Mouse (Mus musculus): ENCODE results near the gene Tdo2. TPM values are rescaled to one million over a fixed set of nuclear protein-coding genes. Genes with fewer than 3 reads are reported as not detected.

The Tdo2 gene
- polyA plus RNA-seq, 1 experiment from 2014 or later, result 0.09 TPM

DNA sequence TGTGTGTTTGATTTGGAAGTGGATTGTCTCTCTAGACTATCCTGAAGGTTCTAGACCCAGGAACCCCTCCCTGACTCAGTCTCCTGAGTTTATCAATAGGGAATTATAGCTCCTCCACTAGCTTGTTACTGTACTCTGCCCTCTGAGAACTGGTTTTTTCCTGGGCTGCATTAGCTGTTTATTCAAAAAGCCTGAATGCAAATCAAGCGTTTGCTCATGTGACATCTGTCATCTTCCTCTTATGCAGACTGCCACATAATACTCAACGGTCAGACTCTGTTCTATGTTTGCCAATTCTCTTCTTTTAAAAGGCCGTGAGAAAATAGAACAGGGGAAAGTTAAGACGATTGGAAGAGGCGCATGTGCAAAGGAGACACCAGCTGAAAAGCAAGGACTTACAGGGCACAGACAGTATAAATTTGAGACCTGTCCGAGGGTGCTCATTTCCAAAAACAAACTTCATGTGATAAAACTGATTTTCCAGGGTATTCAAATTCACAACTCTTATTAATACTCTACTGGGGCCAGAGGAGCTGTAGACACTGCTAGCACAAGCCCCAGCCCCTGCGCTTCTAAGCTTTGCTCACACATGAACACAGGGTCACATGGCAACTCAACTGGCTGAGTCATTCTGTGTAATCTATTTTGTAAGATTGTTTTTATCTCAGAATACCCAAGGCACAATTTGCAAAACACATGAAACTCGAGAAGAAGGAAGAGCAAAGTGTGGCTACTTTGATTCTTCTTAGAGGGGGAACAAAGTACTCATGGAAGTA is 7.3 kb upstream of the Tdo2 start:
- 79% methylated on average over 8 of the region's 8 CpGs for WGBS
- Histone ChIP-seq H3K4me3 (no peak overlapping the region), H3K27ac (no peak overlapping the region), H3K4me2 (no peak overlapping the region), H3K4me1 (no peaks in the 10 kb centered on the region), H3K9me3 (no peaks in the 10 kb centered on the region), H3K27me3 (no peaks in the 10 kb centered on the region), H3K36me3 (no peaks in the 10 kb centered on the region), H3K9ac (no peak overlapping the region)
- no peak for ATAC-seq (ENCODE audit: insufficient number of reproducible peaks, low FRiP score, low TSS enrichment, low read depth)

DNA sequence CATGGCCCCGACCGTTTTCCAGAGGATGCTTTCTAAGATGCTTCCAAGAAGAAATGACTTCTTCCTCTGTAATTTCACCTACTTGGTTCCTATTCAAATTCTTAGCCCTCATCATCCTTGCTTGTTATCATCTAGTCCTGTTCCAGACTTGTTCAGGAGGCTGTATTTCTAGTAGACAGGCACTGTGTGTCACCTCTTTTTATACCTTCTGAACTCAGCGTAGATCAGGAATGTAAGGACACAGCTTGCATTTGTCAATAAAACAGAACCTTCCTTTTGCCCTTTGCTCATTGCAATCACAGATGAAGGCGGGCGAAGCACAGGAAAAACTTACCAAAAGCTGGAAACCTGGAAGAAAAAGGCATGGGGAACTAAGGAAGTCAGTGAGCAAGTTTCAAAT is 6.0 kb upstream of the Tdo2 start, which contains the start of gene Asic5:
Gene Asic5, plus strand, starts transcription at position 301 of the 400 bp plus-strand sequence.
- Histone ChIP-seq H3K4me1 (no peaks in the 10 kb centered on the region), H3K4me3 (no peak within 1 kb of the TSS), H3K4me2 (no peak within 1 kb of the TSS), H3K9me3 (no peaks in the 10 kb centered on the region), H3K27ac (no peak within 1 kb of the TSS), H3K9ac (no peak within 1 kb of the TSS), H3K27me3 (no peaks in the 10 kb centered on the region), H3K36me3 (no peaks in the 10 kb centered on the region)
- 82% methylated on average over 5 of the region's 5 CpGs for WGBS
- no peak for ATAC-seq (ENCODE audit: insufficient number of reproducible peaks, low FRiP score, low TSS enrichment, low read depth)

DNA sequence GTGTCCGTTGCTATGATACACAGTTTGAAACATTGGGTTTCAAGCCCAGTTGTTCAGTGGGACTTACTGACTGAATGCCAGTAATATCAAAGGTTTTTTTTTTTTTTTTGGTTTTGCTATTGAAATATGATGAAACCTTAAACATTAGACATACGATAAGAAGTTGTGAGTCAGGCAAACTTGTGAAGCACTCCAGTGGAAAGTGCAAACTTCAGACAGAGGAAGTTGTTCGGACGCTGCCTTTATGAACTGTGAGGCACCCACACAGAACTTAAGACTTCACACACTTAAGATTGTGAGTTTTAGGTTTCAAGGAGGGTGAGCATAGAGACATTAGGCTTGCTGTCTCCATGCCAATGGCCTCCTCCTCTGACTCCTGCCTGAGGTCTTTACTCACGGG is 5.6 kb upstream of the Tdo2 start:
- ATAC-seq (ENCODE audit: insufficient number of reproducible peaks, low FRiP score, low TSS enrichment, low read depth), result no peak
- no peak overlapping the region for H3K4me3 ChIP-seq
- H3K4me1 ChIP-seq, result no peaks in the 10 kb centered on the region
- no peak overlapping the region for H3K27ac ChIP-seq
- H3K9ac ChIP-seq, result no peak overlapping the region
- H3K36me3 ChIP-seq, result no peaks in the 10 kb centered on the region
- H3K9me3 ChIP-seq, result no peaks in the 10 kb centered on the region
- no peaks in the 10 kb centered on the region for H3K27me3 ChIP-seq
- H3K4me2 ChIP-seq, result no peak overlapping the region
- WGBS, result 86% methylated on average over 5 of the region's 5 CpGs

DNA sequence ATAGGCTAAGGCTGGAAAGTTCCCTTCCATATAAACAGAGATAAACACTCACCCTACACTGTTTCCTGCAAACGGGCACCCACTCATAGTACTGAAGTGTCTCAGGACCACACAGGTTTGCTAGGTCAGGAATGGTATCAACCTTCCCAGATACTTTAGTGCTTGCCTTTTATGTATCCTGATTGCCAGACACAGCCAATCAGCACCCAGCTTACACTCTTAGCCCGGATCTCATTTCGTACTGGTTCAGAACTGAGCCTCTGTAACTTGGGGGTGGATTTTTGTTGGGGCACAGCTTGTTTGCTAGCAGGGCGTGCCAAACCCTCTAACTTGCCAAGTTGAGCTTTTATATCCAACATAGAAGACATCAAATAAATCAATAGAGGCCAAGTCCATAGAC is 395 bp downstream of the Tdo2 start:
- ATAC-seq (ENCODE audit: insufficient number of reproducible peaks, low FRiP score, low TSS enrichment, low read depth), result no peak
- Histone ChIP-seq H3K4me3 (no peak overlapping the region), H3K27ac (no peak overlapping the region), H3K4me2 (no peak overlapping the region), H3K27me3 (no peaks in the 10 kb centered on the region), H3K4me1 (no peaks in the 10 kb centered on the region), H3K9me3 (no peaks in the 10 kb centered on the region), H3K9ac (no peak overlapping the region), H3K36me3 (no peaks in the 10 kb centered on the region)
- WGBS, result 36% methylated on average over 4 of the region's 4 CpGs

DNA sequence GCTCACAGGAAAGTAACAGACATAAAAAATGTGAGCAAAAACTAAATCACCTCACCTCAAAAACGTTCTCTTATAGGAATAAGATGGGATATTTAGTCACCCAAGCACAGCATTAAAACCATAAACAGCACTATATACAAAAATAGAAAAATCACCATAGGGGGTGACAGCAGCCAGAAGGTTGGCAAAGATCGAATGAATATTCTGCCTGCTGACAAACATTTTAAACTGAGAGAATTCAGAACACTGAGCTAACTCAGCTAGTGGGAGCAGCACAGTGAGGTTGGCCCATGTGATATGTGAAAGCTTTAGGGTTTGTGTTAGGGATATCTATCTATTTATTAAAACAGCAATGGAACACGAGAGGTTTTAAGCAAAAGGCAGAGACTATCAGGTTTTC is 11.4 kb downstream of the Tdo2 start:
- H3K27me3 ChIP-seq, result no peaks in the 10 kb centered on the region
- no peak overlapping the region for H3K4me3 ChIP-seq
- no peaks in the 10 kb centered on the region for H3K36me3 ChIP-seq
- H3K4me1 ChIP-seq, result no peaks in the 10 kb centered on the region
- no peak overlapping the region for H3K9ac ChIP-seq
- no peak overlapping the region for H3K4me2 ChIP-seq
- ATAC-seq (ENCODE audit: insufficient number of reproducible peaks, low FRiP score, low TSS enrichment, low read depth), result no peak
- H3K9me3 ChIP-seq, result no peaks in the 10 kb centered on the region
- 63% methylated on average over 3 of the region's 3 CpGs for WGBS
- H3K27ac ChIP-seq, result no peak overlapping the region

DNA sequence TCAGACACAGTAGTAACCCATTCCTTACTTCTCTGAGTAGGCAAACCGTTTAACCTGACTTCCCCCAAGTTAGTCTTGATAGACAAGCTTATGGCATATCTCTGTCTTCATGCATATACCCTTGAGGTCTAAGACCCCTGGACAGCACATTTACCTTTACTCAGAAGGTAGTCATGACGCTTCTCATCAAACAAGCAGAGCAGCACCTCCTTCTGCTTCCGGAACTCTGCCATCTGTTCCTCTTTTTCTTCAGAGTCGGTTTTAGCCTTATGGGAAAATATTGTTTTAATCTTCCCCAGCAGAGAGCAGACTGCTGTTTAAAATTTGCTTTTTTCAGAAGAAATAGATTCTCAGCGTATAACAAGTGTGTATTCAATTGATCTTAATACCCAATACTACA is 12.2 kb downstream of the Tdo2 start:
- H3K4me2 ChIP-seq, result no peak overlapping the region
- no peak overlapping the region for H3K9ac ChIP-seq
- no peaks in the 10 kb centered on the region for H3K9me3 ChIP-seq
- no peak overlapping the region for H3K4me3 ChIP-seq
- H3K27ac ChIP-seq, result no peak overlapping the region
- H3K36me3 ChIP-seq, result no peaks in the 10 kb centered on the region
- no peak for ATAC-seq (ENCODE audit: insufficient number of reproducible peaks, low FRiP score, low TSS enrichment, low read depth)
- H3K27me3 ChIP-seq, result no peaks in the 10 kb centered on the region
- WGBS, result 50% methylated on average over 5 of the region's 5 CpGs
- no peaks in the 10 kb centered on the region for H3K4me1 ChIP-seq

DNA sequence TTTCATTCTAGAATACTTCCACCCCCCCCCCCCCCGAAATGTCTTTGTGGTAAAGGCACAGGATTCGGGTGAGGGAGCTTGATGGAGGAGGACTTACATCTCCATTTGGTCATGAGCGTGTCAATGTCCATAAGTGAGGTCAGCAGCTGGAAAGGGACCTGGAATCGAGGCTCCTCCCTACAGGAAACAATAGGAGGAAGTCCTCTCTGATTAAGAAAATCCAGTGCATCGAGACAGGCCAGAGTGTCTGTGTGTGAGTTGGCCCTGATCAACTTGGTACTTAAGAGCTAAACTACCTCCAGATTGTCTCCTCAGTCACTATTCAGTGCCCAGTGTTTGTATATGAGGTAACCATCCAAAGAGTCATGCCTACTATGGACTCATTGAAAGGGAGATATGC is 14.7 kb downstream of the Tdo2 start:
- Histone ChIP-seq H3K4me2 (no peak overlapping the region), H3K4me3 (no peak overlapping the region), H3K27ac (no peak overlapping the region), H3K36me3 (no peaks in the 10 kb centered on the region), H3K4me1 (no peaks in the 10 kb centered on the region), H3K27me3 (no peaks in the 10 kb centered on the region), H3K9me3 (no peaks in the 10 kb centered on the region), H3K9ac (no peak overlapping the region)
- 74% methylated on average over 5 of the region's 5 CpGs for WGBS
- ATAC-seq (ENCODE audit: insufficient number of reproducible peaks, low FRiP score, low TSS enrichment, low read depth), result no peak

DNA sequence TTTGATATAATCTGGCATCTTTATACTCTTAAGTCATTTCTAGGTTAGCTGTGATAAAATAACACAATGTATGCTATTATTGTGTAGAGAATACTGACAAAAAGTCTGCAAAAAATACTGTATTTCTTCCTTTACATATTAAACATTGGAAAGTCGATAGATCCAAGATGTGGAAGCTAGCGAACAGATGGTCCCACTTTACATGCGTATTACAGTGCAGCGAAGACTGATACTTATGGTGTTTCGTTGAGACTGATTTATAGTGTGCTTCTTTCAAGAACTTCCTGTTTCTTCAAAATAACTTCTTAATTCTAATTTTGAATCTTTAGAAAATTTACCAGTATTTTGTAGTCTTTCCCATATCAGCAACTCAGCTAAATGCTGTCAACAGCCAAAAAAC is 18.5 kb downstream of the Tdo2 start:
- H3K4me2 ChIP-seq, result no peak overlapping the region
- ATAC-seq (ENCODE audit: insufficient number of reproducible peaks, low FRiP score, low TSS enrichment, low read depth), result no peak
- no peaks in the 10 kb centered on the region for H3K9me3 ChIP-seq
- 54% methylated on average over 5 of the region's 5 CpGs for WGBS
- no peak overlapping the region for H3K4me3 ChIP-seq
- H3K27ac ChIP-seq, result no peak overlapping the region
- H3K4me1 ChIP-seq, result no peaks in the 10 kb centered on the region
- H3K9ac ChIP-seq, result no peak overlapping the region
- no peaks in the 10 kb centered on the region for H3K36me3 ChIP-seq
- H3K27me3 ChIP-seq, result no peaks in the 10 kb centered on the region

DNA sequence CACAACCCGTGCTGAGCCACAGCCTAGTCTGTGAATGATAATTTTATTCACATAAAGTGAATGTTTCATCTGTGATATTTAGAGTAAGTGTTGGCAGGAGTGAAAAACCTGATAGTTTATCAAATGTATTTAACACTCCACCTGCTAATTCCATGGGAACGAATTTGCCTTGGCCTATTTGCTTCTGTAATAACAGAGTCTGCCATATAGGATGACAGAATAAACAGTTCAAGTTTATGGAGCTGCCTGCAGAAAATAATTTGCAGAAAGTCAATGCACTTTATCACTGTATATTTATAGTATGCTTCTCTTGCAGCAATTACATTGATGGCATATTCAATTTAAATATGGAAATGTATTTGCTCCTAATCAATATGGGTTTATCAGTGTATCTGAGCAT is 24.2 kb downstream of the Tdo2 start:
- H3K9me3 ChIP-seq, result no peaks in the 10 kb centered on the region
- H3K9ac ChIP-seq, result no peak overlapping the region
- H3K27ac ChIP-seq, result no peak overlapping the region
- no peaks in the 10 kb centered on the region for H3K36me3 ChIP-seq
- ATAC-seq (ENCODE audit: insufficient number of reproducible peaks, low FRiP score, low TSS enrichment, low read depth), result no peak
- H3K4me1 ChIP-seq, result no peaks in the 10 kb centered on the region
- H3K4me2 ChIP-seq, result no peak overlapping the region
- H3K4me3 ChIP-seq, result no peak overlapping the region
- 69% methylated on average over 2 of the region's 2 CpGs for WGBS
- no peaks in the 10 kb centered on the region for H3K27me3 ChIP-seq

DNA sequence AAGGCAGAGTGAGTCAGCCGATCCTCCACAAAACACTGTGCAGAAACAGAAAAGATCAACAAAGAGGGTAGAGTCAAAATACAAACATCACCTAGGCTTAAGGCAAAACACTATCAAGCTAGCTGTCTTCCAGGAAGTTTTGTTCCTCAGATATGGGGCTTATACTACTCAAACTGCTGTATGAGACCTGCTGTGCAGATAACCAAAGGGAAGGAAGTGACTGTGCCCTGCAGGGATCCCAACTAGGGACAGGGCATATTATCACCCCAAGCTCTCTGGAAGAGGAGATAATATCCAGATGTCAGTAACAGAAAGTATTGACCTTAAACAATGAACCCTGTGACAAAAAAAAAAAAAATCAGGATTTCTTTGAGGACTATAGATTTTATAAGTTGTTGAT is 27.0 kb downstream of the Tdo2 start:
- H3K4me3 ChIP-seq, result no peak overlapping the region
- H3K36me3 ChIP-seq, result no peaks in the 10 kb centered on the region
- H3K27ac ChIP-seq, result no peak overlapping the region
- 85% methylated on average over 1 of the region's 1 CpGs for WGBS
- no peak for ATAC-seq (ENCODE audit: insufficient number of reproducible peaks, low FRiP score, low TSS enrichment, low read depth)
- H3K9me3 ChIP-seq, result no peaks in the 10 kb centered on the region
- H3K9ac ChIP-seq, result no peak overlapping the region
- no peaks in the 10 kb centered on the region for H3K27me3 ChIP-seq
- no peak overlapping the region for H3K4me2 ChIP-seq
- no peaks in the 10 kb centered on the region for H3K4me1 ChIP-seq

DNA sequence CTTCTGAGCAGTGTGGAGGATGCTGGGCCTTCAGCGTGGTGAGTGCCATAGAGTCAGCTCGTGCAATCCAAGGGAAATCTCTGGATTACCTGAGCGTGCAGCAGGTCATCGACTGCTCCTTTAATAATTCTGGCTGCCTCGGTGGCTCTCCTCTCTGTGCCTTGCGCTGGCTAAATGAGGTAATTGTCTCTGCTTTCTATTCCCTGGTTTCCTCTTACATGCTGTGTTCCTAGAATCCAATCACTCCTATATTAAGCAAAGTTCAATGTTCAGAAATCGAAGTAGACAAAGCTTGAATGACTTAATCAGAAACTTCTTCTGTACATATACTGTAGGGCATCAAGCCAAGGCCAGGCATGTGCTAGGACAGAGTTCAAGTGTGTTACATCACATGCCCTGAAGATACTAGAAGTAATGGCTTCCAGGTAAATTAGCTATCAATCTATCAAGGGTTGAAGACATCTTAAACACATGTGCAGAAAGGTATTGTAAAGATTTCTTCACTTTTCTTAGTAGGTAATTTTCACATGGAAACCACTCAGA is 31.1 kb downstream of the Tdo2 start:
- Histone ChIP-seq H3K4me1 (no peaks in the 10 kb centered on the region), H3K4me2 (no peak overlapping the region), H3K27ac (no peak overlapping the region), H3K4me3 (no peak overlapping the region), H3K36me3 (no peaks in the 10 kb centered on the region), H3K9ac (no peak overlapping the region), H3K27me3 (no peaks in the 10 kb centered on the region), H3K9me3 (no peaks in the 10 kb centered on the region)
- WGBS, result 88% methylated on average over 7 of the region's 7 CpGs
- no peak for ATAC-seq (ENCODE audit: insufficient number of reproducible peaks, low FRiP score, low TSS enrichment, low read depth)

DNA sequence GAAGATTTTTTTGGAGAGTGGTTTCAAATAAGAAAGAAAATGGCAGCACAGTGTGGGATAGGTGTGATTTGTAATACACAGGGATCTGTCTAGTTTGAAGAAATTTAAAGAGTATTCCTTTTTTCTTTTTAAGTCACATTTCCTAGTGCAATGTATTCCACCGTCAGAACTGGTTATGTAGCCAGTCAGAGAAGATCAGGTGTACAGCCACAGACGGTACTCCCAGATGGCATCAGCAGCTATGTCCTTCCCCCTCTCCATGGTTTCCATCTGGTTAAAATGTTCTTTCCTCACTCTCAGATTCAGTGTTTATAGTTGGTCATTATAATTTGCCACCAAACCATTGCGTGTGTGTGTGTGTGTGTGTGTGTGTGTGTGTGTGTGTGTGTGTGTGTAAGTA is 32.9 kb downstream of the Tdo2 start:
- Histone ChIP-seq H3K9ac (no peak overlapping the region), H3K4me2 (no peak overlapping the region), H3K4me1 (no peaks in the 10 kb centered on the region), H3K27ac (no peak overlapping the region), H3K27me3 (no peaks in the 10 kb centered on the region), H3K36me3 (no peaks in the 10 kb centered on the region), H3K9me3 (no peaks in the 10 kb centered on the region), H3K4me3 (no peak overlapping the region)
- WGBS, result 94% methylated on average over 3 of the region's 3 CpGs
- no peak for ATAC-seq (ENCODE audit: insufficient number of reproducible peaks, low FRiP score, low TSS enrichment, low read depth)

DNA sequence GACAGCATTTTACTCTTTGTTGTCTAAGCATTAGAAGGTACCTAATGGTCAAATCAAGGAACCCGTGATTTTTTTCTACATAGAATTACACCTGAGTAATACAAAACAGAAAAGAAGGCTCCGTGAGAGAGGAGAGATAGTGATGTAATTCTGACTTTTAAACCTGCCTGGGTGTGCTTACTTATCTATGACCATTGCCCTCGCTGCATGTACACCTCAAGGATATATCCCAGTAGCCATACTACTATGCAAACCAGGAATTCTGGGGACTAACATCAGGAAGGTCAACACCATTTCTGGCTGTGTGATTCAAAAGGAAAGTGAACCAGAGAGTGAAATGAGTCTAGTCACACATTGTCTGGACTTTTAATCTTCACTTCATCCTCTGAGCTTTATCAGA is 33.7 kb downstream of the Tdo2 start:
- Histone ChIP-seq H3K4me1 (no peaks in the 10 kb centered on the region), H3K27me3 (no peaks in the 10 kb centered on the region), H3K9me3 (no peaks in the 10 kb centered on the region), H3K4me3 (no peak overlapping the region), H3K36me3 (no peaks in the 10 kb centered on the region), H3K27ac (no peak overlapping the region), H3K9ac (no peak overlapping the region), H3K4me2 (no peak overlapping the region)
- no peak for ATAC-seq (ENCODE audit: insufficient number of reproducible peaks, low FRiP score, low TSS enrichment, low read depth)
- WGBS, result 89% methylated on average over 3 of the region's 3 CpGs
